13 mouse cellular contexts compared by ENCODE assay signal in genomic region chr11:35337927-35338819, GRCm38 (mm10).
DNase-seq lines count a peak whose midpoint lies in the region; ATAC-seq and TF ChIP-seq lines count a peak whose summit lies in the region.
"Had no signal": no experiment of that assay in that cellular context is flagged by ENCODE, and none has a peak within 500 bp of the region (broad histone marks: within the 10 kb centered on the region; RNA-seq: fewer than 3 reads in every experiment).

No protein-coding gene starts in this region.

- H3K4me3 ChIP-seq in layer of hippocampus, adult 2 months = no peak overlapping the region
- H3K4me3 ChIP-seq in limb, embryonic 15.5 days = no peak overlapping the region
- H3K4me3 ChIP-seq: embryonic facial prominence, embryonic 10.5 days; gastrocnemius, adult 2 months; limb, embryonic 12.5 days; lung, embryonic 15.5 days had no signal

- H3K27me3 ChIP-seq in limb, embryonic 15.5 days = peaks cover 4% of the 10 kb centered on the region; the same call in 1 of the 2 replicates
- H3K27me3 ChIP-seq: lung, embryonic 15.5 days had no signal

- H3K27ac ChIP-seq in layer of hippocampus, adult 2 months = peak overlapping the region; percentile 89
- H3K27ac ChIP-seq in limb, embryonic 15.5 days = 0 out of 2 replicates have a peak overlapping the region, but pooled peaks have one; percentile 7
- H3K27ac ChIP-seq: embryonic facial prominence, embryonic 10.5 days; gastrocnemius, adult 2 months; limb, embryonic 12.5 days; lung, embryonic 15.5 days had no signal

- no peaks in the 10 kb centered on the region for H3K9me3 ChIP-seq in limb, embryonic 15.5 days
- H3K9me3 ChIP-seq: embryonic facial prominence, embryonic 10.5 days; limb, embryonic 12.5 days; lung, embryonic 15.5 days had no signal

- no peak for ATAC-seq in limb, embryonic 15.5 days (ENCODE audit: insufficient number of reproducible peaks, low FRiP score, low TSS enrichment, low read depth)
- ATAC-seq: Patski had no signal

- no peak for TF ChIP-seq CTCF in layer of hippocampus, adult 2 months (conservative IDR thresholded peaks at IDR 0.05)

- H3K4me1 ChIP-seq in limb, embryonic 15.5 days = peaks cover 16% of the 10 kb centered on the region

- no peak for DNase-seq in layer of hippocampus, adult 2 months (ENCODE audit: low spot score in 2 of 2)
- no peak for DNase-seq in layer of hippocampus, adult 9-11 months
- peak; percentile 18 to 23 for DNase-seq in cerebellum, postnatal 36 days
- DNase-seq in kidney, adult 9 months = peak; percentile 50
- no peak for DNase-seq in thymus, adult 18-20 months
- no peak for DNase-seq in left cerebral cortex, adult 18-20 months (ENCODE audit: low spot score in 2 of 2)
- DNase-seq: heart, postnatal 36 days had no signal

- 43% methylated on average over 19 of the region's 19 CpGs for WGBS in limb, embryonic 15.5 days

- H3K9ac ChIP-seq in limb, embryonic 15.5 days = no peak overlapping the region
- H3K9ac ChIP-seq: limb, embryonic 12.5 days; lung, embryonic 15.5 days had no signal

- no peak overlapping the region for H3K4me2 ChIP-seq in limb, embryonic 15.5 days
- H3K4me2 ChIP-seq: limb, embryonic 12.5 days; lung, embryonic 15.5 days had no signal

- H3K36me3 ChIP-seq in limb, embryonic 15.5 days = no peaks in the 10 kb centered on the region
- H3K36me3 ChIP-seq: embryonic facial prominence, embryonic 10.5 days; limb, embryonic 12.5 days; lung, embryonic 15.5 days had no signal

Comparison
In these comparisons a context has a peak if more than half of its experiments do, and no peak if none do; other contexts are left out.
1. DNase-seq: peak in cerebellum, postnatal 36 days (2 of 2) and kidney, adult 9 months (single experiment); none in layer of hippocampus, adult 2 months (0 of 2), layer of hippocampus, adult 9-11 months (single experiment), thymus, adult 18-20 months (0 of 2) and left cerebral cortex, adult 18-20 months (0 of 2).